Mouse (Mus musculus) adrenal gland, adult 18-20 months (tissue): ENCODE results near the gene Asb3. TPM values are rescaled to one million over a fixed set of nuclear protein-coding genes. Genes with fewer than 3 reads are reported as not detected.
"Not testable (repeated sequence)": the region's sequence is repeated elsewhere in the genome, so short reads cannot be mapped to it uniquely, and the experiment has no call there.

Experiments
- DNase-seq, 2 experiments: peaks; one replicate each; pipeline ENCODE4 v3.0.0; 2021 to 2022; ENCODE audit warnings: low spot score in 2 of 2
- total RNA-seq, 2 experiments: library from RNA; stranded (reverse); gene quantifications; 1 replicate in 1 of 2; 2 replicates in 1 of 2; pipeline ENCODE4 v1.2.3; 2021

Asb3 gene
- total RNA-seq, 2 experiments from 2014 or later = 10.6 to 11.2 TPM

GRCm38 (mm10) chr11:30998704-30999103 lies 113.5 kb downstream of the Asb3 start:
- DNase-seq = no peak

DNA sequence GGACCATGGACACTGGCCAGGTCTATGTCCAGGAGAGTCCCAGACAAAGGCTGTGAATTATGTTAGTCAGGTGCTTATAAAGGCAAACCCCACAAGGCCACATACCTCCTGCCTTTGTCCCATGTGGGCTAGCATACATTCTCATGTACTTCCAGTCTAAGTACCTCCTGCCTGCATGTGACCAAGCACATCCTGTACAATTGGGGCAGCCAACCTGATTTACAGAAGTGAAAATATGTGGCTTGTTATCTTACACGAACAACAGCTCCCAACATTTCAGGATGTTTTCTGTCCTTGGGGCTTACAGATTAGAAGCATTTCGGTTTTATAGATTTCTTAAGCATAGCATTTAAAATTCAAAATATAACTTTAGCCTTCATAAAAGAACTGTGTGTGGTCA lies 114.8 kb downstream of the Asb3 start:
- no peak for DNase-seq

GRCm38 (mm10) chr11:31001169-31001908 lies 116.1 kb downstream of the Asb3 start:
- no peak for DNase-seq

DNA sequence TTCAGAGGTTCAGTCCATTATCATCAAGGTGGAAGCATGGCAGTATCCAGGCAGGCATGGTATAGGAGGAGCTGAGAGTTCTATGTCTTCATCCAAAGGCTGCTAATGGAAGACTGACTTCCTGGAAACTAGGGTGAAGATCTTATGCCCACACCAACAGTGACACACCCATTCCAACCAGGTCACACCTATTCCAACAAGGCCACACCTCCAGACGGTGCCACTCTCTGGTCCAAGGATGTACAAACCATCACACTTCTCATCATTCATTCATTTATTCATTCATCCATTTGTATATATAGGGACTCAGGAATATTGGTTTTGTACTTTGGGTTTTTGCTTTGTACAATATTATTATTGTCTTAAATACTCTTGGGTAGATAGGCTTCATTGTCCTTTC lies 124.5 kb downstream of the Asb3 start:
- not testable (repeated sequence) for DNase-seq

DNA sequence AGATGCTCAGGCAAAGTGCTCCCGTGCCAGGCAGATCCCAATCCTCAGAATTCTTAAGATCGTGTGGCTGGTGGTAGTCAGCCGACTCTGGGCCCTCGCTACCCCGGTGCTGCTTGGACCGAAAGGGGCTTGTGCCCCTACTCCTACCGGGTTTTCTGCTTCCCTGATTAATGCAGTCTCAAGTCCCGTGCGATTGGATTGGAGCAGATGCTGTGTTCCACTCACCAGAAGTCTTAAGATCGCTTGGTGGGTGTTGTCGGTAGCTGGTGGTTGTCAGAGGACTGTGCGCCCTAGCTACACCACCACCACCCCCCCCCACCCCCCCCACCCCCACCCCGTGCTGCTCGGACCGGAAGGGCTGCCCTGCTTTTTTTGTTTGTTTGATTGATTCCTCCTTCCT lies 132.2 kb downstream of the Asb3 start:
- not testable (repeated sequence) for DNase-seq

- no peak for DNase-seq
These were observed 149.7 kb downstream of the Asb3 start for GRCm38 (mm10) chr11:31034958-31035357.

GRCm38 (mm10) chr11:31089973-31090372 lies 204.8 kb downstream of the Asb3 start:
- no peak for DNase-seq

DNA sequence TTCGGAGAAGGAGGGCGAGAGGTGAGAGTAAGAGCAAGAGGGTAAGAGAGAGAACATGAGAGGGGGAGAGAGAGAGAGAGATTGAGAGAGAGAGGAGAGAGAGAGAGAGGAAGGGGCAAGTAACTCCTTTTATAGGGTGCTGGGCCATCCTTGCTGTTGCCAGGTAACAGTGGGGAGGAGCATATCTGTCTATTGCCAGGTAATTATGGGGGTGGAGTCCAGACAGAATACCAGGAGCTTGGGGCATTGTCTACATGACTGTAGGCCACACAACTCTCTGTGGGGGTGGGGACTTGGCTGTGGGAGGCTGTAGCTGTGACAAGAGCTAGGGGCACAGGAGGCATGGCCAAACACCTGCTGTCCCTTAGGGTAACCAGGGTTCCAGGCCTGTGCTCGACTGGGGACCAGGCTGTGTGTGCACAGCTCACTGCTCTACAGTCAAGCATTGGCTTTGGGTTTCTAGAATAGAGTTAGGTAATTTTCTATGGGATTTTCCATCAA lies 205.3 kb downstream of the Asb3 start:
- DNase-seq = no peak

GRCm38 (mm10) chr11:31099519-31099918 lies 214.3 kb downstream of the Asb3 start:
- DNase-seq = not testable (repeated sequence)

GRCm38 (mm10) chr11:31102188-31102587 lies 217.0 kb downstream of the Asb3 start:
- DNase-seq = no peak

- DNase-seq = no peak
These were observed 220.1 kb downstream of the Asb3 start for GRCm38 (mm10) chr11:31105364-31105763.

GRCm38 (mm10) chr11:31126964-31127363 lies 241.7 kb downstream of the Asb3 start:
- DNase-seq = not testable (repeated sequence)

DNA sequence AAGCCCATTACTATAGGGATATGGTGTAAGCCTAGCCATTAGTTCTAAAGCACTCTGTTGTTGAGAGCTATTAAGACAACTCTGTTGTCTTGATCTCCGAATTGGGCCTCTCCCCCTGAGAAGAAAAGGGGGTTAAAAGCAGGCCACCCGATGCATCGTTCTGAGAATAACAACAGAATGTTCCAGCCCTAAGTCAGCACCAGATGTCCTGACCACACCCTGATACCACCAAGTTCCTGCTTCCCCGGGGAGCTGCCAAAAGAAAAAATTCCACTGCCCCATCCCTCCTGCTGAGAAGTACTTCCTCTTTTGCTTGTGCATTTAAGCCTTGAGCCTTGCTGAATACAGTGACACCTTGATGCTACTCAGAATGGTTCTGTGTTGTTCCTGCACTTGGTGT lies 248.5 kb downstream of the Asb3 start:
- DNase-seq = not testable (repeated sequence)

- DNase-seq = not testable (repeated sequence)
These were observed 249.6 kb downstream of the Asb3 start for GRCm38 (mm10) chr11:31134824-31135223.

- not testable (repeated sequence) for DNase-seq
These were observed 253.2 kb downstream of the Asb3 start for GRCm38 (mm10) chr11:31138394-31138793.

Other genes starting within 250 kb of the Asb3 start
- 10 to 100 TPM; 34.3 to 50.8 TPM for gene Acyp2, start 235.8 kb upstream of the Asb3 start, total RNA-seq
- 10 to 100 TPM; 48.8 to 61.6 TPM for gene Psme4, start 113.7 kb upstream of the Asb3 start, total RNA-seq
- gene Gpr75, start 58 bp upstream of the Asb3 start, total RNA-seq = 1 to 10 TPM; 1.2 to 2.1 TPM
- 10 to 100 TPM; 50.0 to 70.6 TPM for gene Erlec1, start 68.9 kb downstream of the Asb3 start, total RNA-seq
- gene Chac2, start 100.9 kb downstream of the Asb3 start, total RNA-seq = 10 to 100 TPM; 11.7 to 14.7 TPM